Comparison of ENCODE assay signal across 9 mouse cellular contexts in the genomic region with DNA sequence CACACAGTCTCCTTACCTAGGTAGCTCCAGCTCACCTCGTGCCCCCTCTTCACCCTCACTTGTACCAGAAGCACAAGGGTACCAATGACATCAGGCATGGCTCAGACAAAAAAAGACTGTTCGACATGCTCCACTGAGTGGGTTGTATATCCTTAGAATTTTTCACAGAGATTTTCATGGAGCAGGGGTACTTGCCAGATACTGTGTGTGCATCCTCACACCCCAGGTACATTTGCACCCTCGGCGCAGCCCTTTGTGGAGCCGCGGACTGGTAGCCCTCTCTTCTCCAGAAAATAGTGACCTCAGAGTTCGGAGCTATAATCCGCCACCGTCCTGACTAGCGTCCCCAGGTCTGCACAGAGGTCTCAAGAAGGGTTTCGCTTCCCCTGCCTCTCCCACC. TPM values are rescaled to one million over a fixed set of nuclear protein-coding genes. Genes with fewer than 3 reads are reported as not detected.
A peak's percentile ranks its signal among the peaks of the same experiment; 100 is the strongest.
DNase-seq lines count a peak whose midpoint lies in the region; ATAC-seq and TF ChIP-seq lines count a peak whose summit lies in the region.
"Had no signal": no experiment of that assay in that cellular context is flagged by ENCODE, and none has a peak within 500 bp of the region (broad histone marks: within the 10 kb centered on the region; RNA-seq: fewer than 3 reads in every experiment).

No protein-coding gene starts in this region.

- no peak for TF ChIP-seq CTCF in heart, postnatal 0 days (IDR thresholded peaks at IDR 0.05; ENCODE audit: low read depth)
- TF ChIP-seq CTCF in midbrain, postnatal 0 days (IDR thresholded peaks at IDR 0.05): no peak

- no peak overlapping the region for H3K27ac ChIP-seq in heart, postnatal 0 days (ENCODE audit: low read depth)
- H3K27ac ChIP-seq in embryonic facial prominence, embryonic 11.5 days (replicated peaks; ENCODE audit: low read depth, low read length): peak overlapping the region; percentile 41; the same call in 1 of the 2 replicates
- peak overlapping the region; percentile 96 for H3K27ac ChIP-seq in hindbrain, embryonic 16.5 days (ENCODE audit: low read depth, low read length)
- peak overlapping the region; percentile 98 for H3K27ac ChIP-seq in midbrain, postnatal 0 days (ENCODE audit: low read depth, low read length)

- TF ChIP-seq EP300 in heart, postnatal 0 days (IDR thresholded peaks at IDR 0.05; ENCODE audit: low read depth): no peak

- peak overlapping the region; percentile 44; the same call in 1 of the 2 replicates for H3K4me2 ChIP-seq in heart, postnatal 0 days (ENCODE audit: low read depth, low read length)
- peak overlapping the region; percentile 57 for H3K4me2 ChIP-seq in embryonic facial prominence, embryonic 11.5 days (ENCODE audit: low read depth, low read length)
- peak overlapping the region; percentile 98 for H3K4me2 ChIP-seq in hindbrain, embryonic 16.5 days (ENCODE audit: low read length)
- H3K4me2 ChIP-seq in midbrain, postnatal 0 days (ENCODE audit: low read depth, low read length, poor library complexity, severe bottlenecking): peak overlapping the region; percentile 89

- no peaks in the 10 kb centered on the region for H3K36me3 ChIP-seq in heart, postnatal 0 days (replicated peaks; ENCODE audit: control insufficient read depth, insufficient read depth, low read length)
- no peaks in the 10 kb centered on the region for H3K36me3 ChIP-seq in embryonic facial prominence, embryonic 11.5 days (replicated peaks; ENCODE audit: control insufficient read depth, insufficient read depth, low read depth, low read length)
- H3K36me3 ChIP-seq in hindbrain, embryonic 16.5 days (ENCODE audit: control insufficient read depth, insufficient read depth, low read length): no peaks in the 10 kb centered on the region
- H3K36me3 ChIP-seq in midbrain, postnatal 0 days (ENCODE audit: insufficient read depth, low read length): no peaks in the 10 kb centered on the region

- H3K9me3 ChIP-seq in heart, postnatal 0 days (replicated peaks; ENCODE audit: control insufficient read depth, low read length): no peaks in the 10 kb centered on the region
- H3K9me3 ChIP-seq in embryonic facial prominence, embryonic 11.5 days (replicated peaks; ENCODE audit: control insufficient read depth, low read length): no peaks in the 10 kb centered on the region
- no peaks in the 10 kb centered on the region for H3K9me3 ChIP-seq in hindbrain, embryonic 16.5 days (ENCODE audit: control insufficient read depth, low read length)
- H3K9me3 ChIP-seq in midbrain, postnatal 0 days (ENCODE audit: low read length): no peaks in the 10 kb centered on the region

- H3K27me3 ChIP-seq in heart, postnatal 0 days (ENCODE audit: control insufficient read depth, insufficient read depth, low read length): peaks cover 47% of the 10 kb centered on the region
- peaks cover 45% of the 10 kb centered on the region for H3K27me3 ChIP-seq in embryonic facial prominence, embryonic 11.5 days (ENCODE audit: control insufficient read depth, insufficient read depth, low read length)
- H3K27me3 ChIP-seq in hindbrain, embryonic 16.5 days (replicated peaks; ENCODE audit: control insufficient read depth, insufficient read depth, low read length): no peaks in the 10 kb centered on the region
- no peaks in the 10 kb centered on the region for H3K27me3 ChIP-seq in midbrain, postnatal 0 days (ENCODE audit: insufficient read depth, low read length)

- peaks cover 20% of the 10 kb centered on the region for H3K4me1 ChIP-seq in heart, postnatal 0 days (ENCODE audit: control insufficient read depth, insufficient read depth)
- no peaks in the 10 kb centered on the region for H3K4me1 ChIP-seq in embryonic facial prominence, embryonic 11.5 days (ENCODE audit: control insufficient read depth, insufficient read depth, low read length)
- H3K4me1 ChIP-seq in hindbrain, embryonic 16.5 days (ENCODE audit: control insufficient read depth, insufficient read depth, low read depth, low read length): peaks cover 21% of the 10 kb centered on the region
- peaks cover 14% of the 10 kb centered on the region for H3K4me1 ChIP-seq in midbrain, postnatal 0 days (ENCODE audit: insufficient read depth, low read length)

- no peak for DNase-seq in heart, postnatal 0 days (ENCODE audit: low spot score)
- no peak for DNase-seq in heart, adult 18-20 months
- no peak for DNase-seq in embryonic facial prominence, embryonic 11.5 days (ENCODE audit: low spot score)
- peak; percentile 38 for DNase-seq in midbrain, postnatal 0 days (ENCODE audit: low spot score)
- DNase-seq in thymus, postnatal 10 days (ENCODE audit: low spot score in 2 of 2): no peak
- DNase-seq in lung, postnatal 36 days: no peak
- DNase-seq in embryo, embryonic 10.5 days (ENCODE audit: low spot score): no peak

- WGBS in heart, postnatal 0 days: 15% methylated on average over 11 of the region's 11 CpGs
- 12% methylated on average over 11 of the region's 11 CpGs for WGBS in embryonic facial prominence, embryonic 11.5 days
- 4% methylated on average over 11 of the region's 11 CpGs for WGBS in hindbrain, embryonic 16.5 days
- WGBS in midbrain, postnatal 0 days: 2% methylated on average over 11 of the region's 11 CpGs

- H3K4me3 ChIP-seq in heart, postnatal 0 days (ENCODE audit: low read depth, low read length): peak overlapping the region; percentile 31; the same call in 1 of the 2 replicates
- peak overlapping the region; percentile 45 for H3K4me3 ChIP-seq in embryonic facial prominence, embryonic 11.5 days (ENCODE audit: low read depth, low read length)
- H3K4me3 ChIP-seq in hindbrain, embryonic 16.5 days (ENCODE audit: low read length): peak overlapping the region; percentile 79
- peak overlapping the region; percentile 47 for H3K4me3 ChIP-seq in midbrain, postnatal 0 days (ENCODE audit: low read depth, low read length)

- H3K9ac ChIP-seq in heart, postnatal 0 days (replicated peaks; ENCODE audit: low read depth, low read length): no peak overlapping the region
- H3K9ac ChIP-seq in embryonic facial prominence, embryonic 11.5 days (replicated peaks; ENCODE audit: low read length): peak overlapping the region; percentile 66
- H3K9ac ChIP-seq in hindbrain, embryonic 16.5 days (ENCODE audit: low read depth, low read length): peak overlapping the region; percentile 84
- H3K9ac ChIP-seq in midbrain, postnatal 0 days (replicated peaks; ENCODE audit: low read length, poor library complexity, severe bottlenecking): peak overlapping the region; percentile 77

- no peak for ATAC-seq in heart, postnatal 0 days (ENCODE audit: insufficient read depth, low read depth)
- peak; percentile 16; the same call in 1 of the 2 replicates for ATAC-seq in embryonic facial prominence, embryonic 11.5 days (replicated peaks; ENCODE audit: insufficient number of reproducible peaks, low FRiP score, low TSS enrichment, low read depth)
- peak; percentile 12 for ATAC-seq in hindbrain, embryonic 16.5 days
- ATAC-seq in midbrain, postnatal 0 days (ENCODE audit: low FRiP score): peak; percentile 22; the same call in 1 of the 2 replicates

RNA-seq across cellular contexts. Expression of gene Tubb3, which starts 0.4 kb away (rescaled TPM):
- 1.8 and 6.1 TPM in 2 replicates for total RNA-seq in heart, postnatal 0 days (2014; rRNA removed; ENCODE audit: low replicate concordance)
- 0.40 and 1.3 TPM in 2 replicates for polyA plus RNA-seq in heart, postnatal 0 days (2015; fragmentation: Nextera tagmentation; extraction: Ambion mirVana)
- total RNA-seq in heart, adult 18-20 months (2021): under 1 TPM; 0.22 to 0.26 TPM
- 199 and 248 TPM in 2 replicates for polyA plus RNA-seq in embryonic facial prominence, embryonic 11.5 days (2014; fragmentation: Nextera tagmentation; extraction: Ambion mirVana)
- polyA plus RNA-seq in hindbrain, embryonic 16.5 days (2015; fragmentation: Nextera tagmentation; extraction: Ambion mirVana): 1,869 and 1,947 TPM in 2 replicates
- 3,827 and 3,963 TPM in 2 replicates for total RNA-seq in midbrain, postnatal 0 days (2014; rRNA removed)
- 1,921 and 2,058 TPM in 2 replicates for polyA plus RNA-seq in midbrain, postnatal 0 days (2015; fragmentation: Nextera tagmentation; extraction: Ambion mirVana)

RNA-seq across cellular contexts. Expression of gene Mc1r, which starts 3.9 kb away (rescaled TPM):
- total RNA-seq in heart, postnatal 0 days (2014; rRNA removed; ENCODE audit: low replicate concordance): not detected in 2 replicates
- not detected in 2 replicates for polyA plus RNA-seq in heart, postnatal 0 days (2015; fragmentation: Nextera tagmentation; extraction: Ambion mirVana)
- not detected for total RNA-seq in heart, adult 18-20 months (2021)
- polyA plus RNA-seq in embryonic facial prominence, embryonic 11.5 days (2014; fragmentation: Nextera tagmentation; extraction: Ambion mirVana): not detected in 2 replicates
- polyA plus RNA-seq in hindbrain, embryonic 16.5 days (2015; fragmentation: Nextera tagmentation; extraction: Ambion mirVana): 0.05 and 0.10 TPM in 2 replicates
- 0.22 TPM in 1 of 2 replicates, not detected in the other for total RNA-seq in midbrain, postnatal 0 days (2014; rRNA removed)
- 0.09 TPM in 1 of 2 replicates, not detected in the other for polyA plus RNA-seq in midbrain, postnatal 0 days (2015; fragmentation: Nextera tagmentation; extraction: Ambion mirVana)
- polyA plus RNA-seq: large intestine, adult 2 months had no signal

RNA-seq across cellular contexts. Expression of gene Def8, which starts 12.5 kb away (rescaled TPM):
- total RNA-seq in heart, postnatal 0 days (2014; rRNA removed; ENCODE audit: low replicate concordance): 35.6 and 91.5 TPM in 2 replicates
- polyA plus RNA-seq in heart, postnatal 0 days (2015; fragmentation: Nextera tagmentation; extraction: Ambion mirVana): 28.3 and 30.9 TPM in 2 replicates
- total RNA-seq in heart, adult 18-20 months (2021): 10 to 100 TPM; 64.5 to 64.6 TPM
- polyA plus RNA-seq in embryonic facial prominence, embryonic 11.5 days (2014; fragmentation: Nextera tagmentation; extraction: Ambion mirVana): 38.8 and 39.6 TPM in 2 replicates
- 50.5 and 53.5 TPM in 2 replicates for polyA plus RNA-seq in hindbrain, embryonic 16.5 days (2015; fragmentation: Nextera tagmentation; extraction: Ambion mirVana)
- 47.6 and 49.4 TPM in 2 replicates for total RNA-seq in midbrain, postnatal 0 days (2014; rRNA removed)
- 36.4 and 39.4 TPM in 2 replicates for polyA plus RNA-seq in midbrain, postnatal 0 days (2015; fragmentation: Nextera tagmentation; extraction: Ambion mirVana)

RNA-seq across cellular contexts. Expression of gene Tcf25, which starts 37.2 kb away (rescaled TPM):
- total RNA-seq in heart, postnatal 0 days (2014; rRNA removed; ENCODE audit: low replicate concordance): 172 and 193 TPM in 2 replicates
- polyA plus RNA-seq in heart, postnatal 0 days (2015; fragmentation: Nextera tagmentation; extraction: Ambion mirVana): 123 and 127 TPM in 2 replicates
- 100 to 1,000 TPM; 129 to 152 TPM for total RNA-seq in heart, adult 18-20 months (2021)
- polyA plus RNA-seq in embryonic facial prominence, embryonic 11.5 days (2014; fragmentation: Nextera tagmentation; extraction: Ambion mirVana): 151 TPM in 2 replicates
- 396 and 405 TPM in 2 replicates for polyA plus RNA-seq in hindbrain, embryonic 16.5 days (2015; fragmentation: Nextera tagmentation; extraction: Ambion mirVana)
- total RNA-seq in midbrain, postnatal 0 days (2014; rRNA removed): 538 and 541 TPM in 2 replicates
- polyA plus RNA-seq in midbrain, postnatal 0 days (2015; fragmentation: Nextera tagmentation; extraction: Ambion mirVana): 413 and 416 TPM in 2 replicates

Comparison
In these comparisons a context has a peak if more than half of its experiments do, and no peak if none do; other contexts are left out.
1. H3K4me2 ChIP-seq: peak in every context shown above with its lines; median percentile 98 in hindbrain, embryonic 16.5 days; 89 in midbrain, postnatal 0 days; 57 in embryonic facial prominence, embryonic 11.5 days; 44 in heart, postnatal 0 days.
2. RNA of gene Tubb3, which starts 0.4 kb away (polyA plus RNA-seq): 1,869 to 1,947 TPM in hindbrain, embryonic 16.5 days, 1,921 to 2,058 TPM in midbrain, postnatal 0 days and 199 to 248 TPM in embryonic facial prominence, embryonic 11.5 days; 0.40 to 1.3 TPM in heart, postnatal 0 days; every median in the first group is over 10 times any median in the second.
3. Peak in every context shown above with its lines, with median percentiles within 50 percentile points of each other: H3K4me3 ChIP-seq.